Mouse (Mus musculus) embryonic facial prominence, embryonic 10.5 days (tissue): Measurements from ENCODE around the gene Gfod1. TPM values are rescaled to one million over a fixed set of nuclear protein-coding genes. Genes with fewer than 3 reads are reported as not detected.

ENCODE experiments used
- DNase-seq: peaks from one replicate; pipeline ENCODE4 v3.0.0-alpha.2; 2017; ENCODE audit warnings: low spot score
- H3K27ac ChIP-seq: fragments of 300-500 bp; sonication (generic); replicated peaks from 2 replicates; pipeline ENCODE4 v1.5.1; 2016; ENCODE audit warnings: mild to moderate bottlenecking
- H3K27me3 ChIP-seq: fragments of 300-500 bp; sonication (generic); replicated peaks from 2 replicates; pipeline ENCODE4 v1.6.1; 2016; ENCODE audit warnings: low read depth, mild to moderate bottlenecking; ENCODE audit not compliant: poor library complexity, severe bottlenecking
- H3K36me3 ChIP-seq: fragments of 300-500 bp; sonication (generic); replicated peaks from 2 replicates; pipeline ENCODE4 v1.6.1; 2016; ENCODE audit warnings: mild to moderate bottlenecking, moderate library complexity
- H3K4me1 ChIP-seq: fragments of 300-500 bp; sonication (generic); 2 replicates; pipeline ENCODE4 v1.6.1; 2016
- H3K4me3 ChIP-seq: fragments of 300-500 bp; sonication (generic); 2 replicates; pipeline ENCODE4 v1.5.1; 2016; ENCODE audit warnings: mild to moderate bottlenecking, moderate library complexity
- H3K9me3 ChIP-seq: fragments of 300-500 bp; sonication (generic); 2 replicates; pipeline ENCODE4 v1.6.1; 2016; ENCODE audit warnings: mild to moderate bottlenecking
- WGBS: fragments of 180-500 bp; shearing (Covaris S2); methylation state at CpG from one replicate; pipeline ENCODE4 v1.1.7; 2016; 5-methylcytosine and 5-hydroxymethylcytosine counted together
- polyA plus RNA-seq: library from polyadenylated mRNA; unstranded; fragments of >200 nt; fragmentation: Nextera tagmentation; extraction: Ambion mirVana; gene quantifications from 2 replicates; pipeline ENCODE4 v1.2.1, GENCODE M21; 2016

Gfod1 gene
- polyA plus RNA-seq, 1 experiment from 2014 or later, result 0.40 TPM

DNA sequence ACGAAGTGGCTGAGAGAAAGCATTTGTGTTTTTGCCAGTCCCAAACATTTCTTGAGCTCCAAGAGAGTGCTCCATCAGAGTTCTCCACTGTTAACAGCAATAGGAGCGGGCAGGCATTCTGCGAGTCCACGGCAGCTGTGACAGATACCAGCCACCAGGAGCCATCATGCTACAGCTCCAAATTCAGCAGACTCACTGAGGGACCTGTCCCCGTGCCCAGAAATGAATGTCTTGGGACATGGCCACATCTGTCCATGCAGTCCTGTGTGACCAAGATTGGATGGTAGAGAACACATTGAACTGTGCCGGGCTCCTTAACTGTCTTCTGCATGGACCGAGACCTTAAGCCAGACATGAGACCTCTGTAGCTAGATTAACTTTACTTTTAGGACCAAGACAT is 100.7 kb downstream of the Gfod1 start:
- H3K27me3 ChIP-seq, result peaks cover 11% of the 10 kb centered on the region; the same call in 1 of the 2 replicates
- H3K4me1 ChIP-seq, result 0 out of 2 replicates have a peak, but pooled peaks cover 15% of the 10 kb centered on the region
- H3K27ac ChIP-seq, result no peak overlapping the region
- H3K9me3 ChIP-seq, result no peaks in the 10 kb centered on the region
- H3K36me3 ChIP-seq, result no peaks in the 10 kb centered on the region
- no peak for DNase-seq
- no peak overlapping the region for H3K4me3 ChIP-seq
- 83% methylated on average over 7 of the region's 7 CpGs for WGBS

DNA sequence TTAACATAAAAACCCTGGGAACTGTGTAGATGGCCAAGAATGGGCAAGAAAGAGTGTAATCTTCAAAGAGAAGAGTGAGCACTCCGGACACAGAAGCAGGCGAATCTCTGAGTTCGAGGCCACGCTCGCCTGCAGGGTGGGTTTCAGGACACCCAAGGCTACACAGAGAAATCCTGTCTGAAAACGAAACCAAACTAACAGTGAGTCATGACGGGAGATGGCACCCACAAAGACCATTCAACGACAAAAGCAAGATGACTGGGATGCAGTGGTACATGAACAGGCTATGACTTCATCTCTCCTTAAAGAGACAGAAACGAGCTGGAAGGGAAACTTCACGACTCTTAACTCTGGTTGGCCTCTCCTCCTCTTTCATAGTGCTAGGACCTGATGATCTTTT is 101.6 kb downstream of the Gfod1 start:
- 0 out of 2 replicates have a peak, but pooled peaks cover 15% of the 10 kb centered on the region for H3K4me1 ChIP-seq
- no peaks in the 10 kb centered on the region for H3K36me3 ChIP-seq
- no peaks in the 10 kb centered on the region for H3K9me3 ChIP-seq
- H3K27ac ChIP-seq, result no peak overlapping the region
- peaks cover 11% of the 10 kb centered on the region; the same call in 1 of the 2 replicates for H3K27me3 ChIP-seq
- no peak overlapping the region for H3K4me3 ChIP-seq
- 90% methylated on average over 10 of the region's 10 CpGs for WGBS
- DNase-seq, result no peak

DNA sequence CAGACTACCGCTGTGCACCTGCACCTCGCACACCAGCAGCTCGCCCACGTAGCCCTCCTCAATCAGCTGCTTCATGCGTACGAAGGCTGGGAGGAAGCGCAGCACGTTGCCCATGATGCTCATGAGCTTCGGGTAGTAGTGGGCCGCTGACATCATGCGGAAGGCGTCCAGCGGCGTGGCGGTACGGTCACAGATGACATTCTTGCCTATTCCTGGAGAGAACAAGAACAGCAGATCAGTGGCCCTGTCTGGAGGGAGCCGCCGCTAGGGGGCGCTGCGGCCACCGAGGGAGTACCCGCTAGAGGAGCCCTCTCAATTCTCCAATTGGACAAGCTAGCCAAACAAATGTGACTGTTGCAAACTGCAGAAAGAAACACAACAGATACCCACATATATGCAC is 102.9 kb downstream of the Gfod1 start:
- peaks cover 11% of the 10 kb centered on the region; the same call in 1 of the 2 replicates for H3K27me3 ChIP-seq
- peak; percentile 73 for DNase-seq
- 39% methylated on average over 22 of the region's 22 CpGs for WGBS
- H3K9me3 ChIP-seq, result no peaks in the 10 kb centered on the region
- no peaks in the 10 kb centered on the region for H3K36me3 ChIP-seq
- no peak overlapping the region for H3K27ac ChIP-seq
- 0 out of 2 replicates have a peak, but pooled peaks cover 15% of the 10 kb centered on the region for H3K4me1 ChIP-seq
- H3K4me3 ChIP-seq, result no peak overlapping the region

DNA sequence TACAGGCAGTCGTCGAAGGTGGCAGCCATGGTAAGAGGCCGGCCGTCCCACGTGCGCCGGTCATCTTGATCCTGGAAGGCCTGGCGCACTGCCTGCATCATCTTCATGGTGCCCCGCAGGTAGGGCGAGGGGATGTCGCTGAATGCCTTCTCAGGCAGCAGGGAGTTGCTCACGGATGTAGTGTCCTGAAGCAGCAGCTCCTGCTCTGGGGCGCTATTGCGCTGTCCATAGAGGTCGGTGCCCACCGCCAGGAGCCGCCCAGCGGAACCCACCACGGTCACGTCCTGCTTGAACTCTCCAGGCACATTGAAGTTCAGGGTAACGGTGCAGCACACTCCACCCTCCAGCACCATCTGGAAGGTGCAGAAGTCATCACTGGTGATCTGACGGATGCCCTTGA is 103.5 kb downstream of the Gfod1 start:
- 71% methylated on average over 22 of the region's 22 CpGs for WGBS
- Histone ChIP-seq H3K36me3 (no peaks in the 10 kb centered on the region), H3K4me3 (no peak overlapping the region), H3K9me3 (no peaks in the 10 kb centered on the region), H3K4me1 (0 out of 2 replicates have a peak, but pooled peaks cover 15% of the 10 kb centered on the region), H3K27me3 (peaks cover 11% of the 10 kb centered on the region; the same call in 1 of the 2 replicates), H3K27ac (no peak overlapping the region)
- DNase-seq, result no peak

DNA sequence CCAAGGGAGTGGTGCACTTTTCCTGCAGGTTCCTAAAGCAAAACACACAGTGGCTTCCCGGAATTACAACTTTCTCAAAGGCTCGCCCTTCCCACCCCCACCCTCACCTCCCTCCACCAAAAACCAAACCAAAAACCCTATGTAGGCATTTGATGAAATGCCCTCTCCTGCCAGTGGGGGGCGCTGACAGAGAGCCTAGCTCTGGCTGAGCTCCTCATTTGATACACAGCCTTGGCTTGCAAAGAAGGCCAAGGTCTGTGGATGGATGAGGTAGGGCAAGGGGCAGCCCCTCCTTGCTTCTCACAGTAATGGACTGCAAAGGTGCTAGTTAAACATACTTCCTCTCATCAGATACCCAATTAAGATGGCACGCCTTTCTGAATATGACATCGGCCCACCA is 104.2 kb downstream of the Gfod1 start:
- no peaks in the 10 kb centered on the region for H3K36me3 ChIP-seq
- H3K27ac ChIP-seq, result no peak overlapping the region
- H3K4me3 ChIP-seq, result no peak overlapping the region
- WGBS, result 69% methylated on average over 5 of the region's 5 CpGs
- 0 out of 2 replicates have a peak, but pooled peaks cover 15% of the 10 kb centered on the region for H3K4me1 ChIP-seq
- H3K27me3 ChIP-seq, result peaks cover 11% of the 10 kb centered on the region; the same call in 1 of the 2 replicates
- DNase-seq, result no peak
- no peaks in the 10 kb centered on the region for H3K9me3 ChIP-seq

DNA sequence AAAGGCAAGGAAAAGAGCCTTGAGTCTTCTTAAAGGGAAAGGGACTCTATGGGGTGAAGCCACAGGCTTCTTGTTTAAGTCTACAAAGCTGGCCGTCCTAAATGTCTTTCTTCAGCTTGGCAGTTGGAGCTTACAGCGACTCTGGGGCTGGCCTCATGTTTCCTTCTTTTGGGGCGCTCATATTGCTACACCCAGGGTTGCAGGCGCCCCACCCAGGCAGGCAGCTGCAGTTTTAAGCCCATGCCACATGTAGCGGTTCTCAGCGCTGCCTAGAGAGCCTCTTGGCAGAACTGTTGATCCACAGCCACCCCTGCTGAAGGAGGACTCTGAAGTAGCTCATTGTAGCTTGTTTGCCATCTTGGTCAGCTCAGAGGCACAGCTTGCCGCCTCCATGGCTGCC is 104.7 kb downstream of the Gfod1 start:
- Histone ChIP-seq H3K9me3 (no peaks in the 10 kb centered on the region), H3K4me1 (0 out of 2 replicates have a peak, but pooled peaks cover 15% of the 10 kb centered on the region), H3K27me3 (peaks cover 11% of the 10 kb centered on the region; the same call in 1 of the 2 replicates), H3K27ac (no peak overlapping the region), H3K4me3 (no peak overlapping the region), H3K36me3 (no peaks in the 10 kb centered on the region)
- no peak for DNase-seq
- WGBS, result 90% methylated on average over 7 of the region's 7 CpGs

DNA sequence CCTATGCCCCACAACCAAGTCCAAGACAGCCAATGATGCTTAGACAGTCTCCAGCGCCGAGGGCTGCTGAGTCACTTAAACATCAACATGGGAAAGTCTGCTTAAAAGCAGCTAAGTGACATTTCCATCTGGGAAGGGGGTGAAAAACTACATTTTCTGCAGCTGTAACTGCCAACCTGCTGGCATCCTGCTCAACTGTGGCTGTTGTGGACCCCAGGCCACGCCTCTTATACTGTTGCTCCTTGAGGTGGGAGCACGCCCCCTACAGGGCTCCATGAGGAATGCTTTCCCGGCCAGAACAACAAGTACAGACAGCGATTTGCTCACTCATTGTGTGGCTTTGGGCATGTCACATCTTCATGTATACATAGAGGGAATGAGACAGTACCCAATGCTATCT is 106.8 kb downstream of the Gfod1 start:
- H3K4me1 ChIP-seq, result peaks cover 14% of the 10 kb centered on the region
- H3K36me3 ChIP-seq, result no peaks in the 10 kb centered on the region
- WGBS, result 61% methylated on average over 6 of the region's 6 CpGs
- DNase-seq, result no peak
- no peaks in the 10 kb centered on the region for H3K9me3 ChIP-seq
- no peak overlapping the region for H3K27ac ChIP-seq
- H3K27me3 ChIP-seq, result peaks cover 11% of the 10 kb centered on the region; the same call in 1 of the 2 replicates
- H3K4me3 ChIP-seq, result no peak overlapping the region

DNA sequence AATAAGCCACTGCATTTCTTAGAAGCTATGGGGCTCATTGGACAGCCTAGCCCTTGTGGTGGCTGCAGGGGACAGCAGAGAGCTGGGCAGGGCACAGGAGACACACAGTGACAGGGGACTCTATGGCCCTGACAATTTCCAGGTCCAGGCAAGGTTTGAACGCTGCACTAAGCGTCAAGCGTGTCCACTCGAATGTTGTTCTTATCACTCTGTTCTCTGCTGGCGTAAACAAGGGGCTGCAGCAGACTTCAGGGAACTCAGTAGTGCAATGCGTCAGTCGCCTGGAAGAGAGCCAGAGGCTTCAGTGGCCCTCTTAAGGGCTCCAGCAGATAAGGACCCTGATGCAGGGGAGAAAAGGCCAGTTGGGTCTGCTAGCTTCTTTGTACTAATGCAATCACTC is 108.0 kb downstream of the Gfod1 start:
- H3K4me3 ChIP-seq, result no peak overlapping the region
- H3K36me3 ChIP-seq, result no peaks in the 10 kb centered on the region
- WGBS, result 80% methylated on average over 7 of the region's 7 CpGs
- no peak for DNase-seq
- peaks cover 24% of the 10 kb centered on the region for H3K4me1 ChIP-seq
- H3K27me3 ChIP-seq, result peaks cover 11% of the 10 kb centered on the region; the same call in 1 of the 2 replicates
- H3K9me3 ChIP-seq, result no peaks in the 10 kb centered on the region
- no peak overlapping the region for H3K27ac ChIP-seq

DNA sequence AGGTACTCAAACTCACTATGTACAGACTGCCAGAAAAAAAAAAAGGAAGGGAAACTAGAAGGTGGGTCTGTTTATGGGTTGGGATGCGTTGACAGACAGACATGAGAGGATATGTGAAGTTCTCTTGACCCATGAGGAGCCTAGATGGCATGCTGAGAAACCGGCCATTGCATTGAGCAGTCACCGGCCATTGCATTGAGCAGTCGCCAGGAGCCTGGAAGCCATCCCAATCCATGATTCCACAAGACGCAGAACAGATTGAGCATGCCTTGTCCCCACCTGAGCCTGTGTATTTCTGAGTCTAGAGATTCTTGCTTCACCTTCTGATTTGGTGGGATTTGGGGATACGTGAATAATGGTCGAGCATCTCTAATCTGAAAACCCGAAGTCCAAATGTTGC is 110.0 kb downstream of the Gfod1 start:
- no peak overlapping the region for H3K27ac ChIP-seq
- H3K4me1 ChIP-seq, result peaks cover 16% of the 10 kb centered on the region
- 92% methylated on average over 8 of the region's 8 CpGs for WGBS
- no peaks in the 10 kb centered on the region for H3K36me3 ChIP-seq
- H3K27me3 ChIP-seq, result no peaks in the 10 kb centered on the region
- no peak overlapping the region for H3K4me3 ChIP-seq
- DNase-seq, result no peak
- no peaks in the 10 kb centered on the region for H3K9me3 ChIP-seq

DNA sequence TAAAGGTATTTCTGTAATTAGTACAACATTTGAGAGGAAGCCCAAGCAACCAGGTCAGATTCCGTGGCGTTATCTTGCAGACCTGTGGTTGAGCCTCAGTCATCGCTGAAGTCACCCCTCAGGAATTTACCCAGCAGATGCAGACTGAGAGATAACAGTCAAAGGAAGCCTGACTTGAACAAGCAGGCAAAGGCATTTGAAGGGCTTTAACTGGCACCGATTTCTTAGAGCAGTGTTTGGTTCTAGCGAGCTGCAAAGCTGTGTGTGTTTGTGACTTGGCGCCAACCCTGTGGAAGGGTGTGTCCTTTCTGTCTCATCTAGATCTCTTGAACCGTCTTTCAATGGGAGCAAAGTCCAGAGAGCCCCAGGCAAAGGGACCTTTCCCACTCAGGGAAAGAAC is 110.7 kb downstream of the Gfod1 start:
- Histone ChIP-seq H3K9me3 (no peaks in the 10 kb centered on the region), H3K36me3 (no peaks in the 10 kb centered on the region), H3K4me3 (no peak overlapping the region), H3K27me3 (no peaks in the 10 kb centered on the region), H3K27ac (no peak overlapping the region), H3K4me1 (peaks cover 16% of the 10 kb centered on the region)
- DNase-seq, result no peak
- WGBS, result 62% methylated on average over 7 of the region's 7 CpGs

DNA sequence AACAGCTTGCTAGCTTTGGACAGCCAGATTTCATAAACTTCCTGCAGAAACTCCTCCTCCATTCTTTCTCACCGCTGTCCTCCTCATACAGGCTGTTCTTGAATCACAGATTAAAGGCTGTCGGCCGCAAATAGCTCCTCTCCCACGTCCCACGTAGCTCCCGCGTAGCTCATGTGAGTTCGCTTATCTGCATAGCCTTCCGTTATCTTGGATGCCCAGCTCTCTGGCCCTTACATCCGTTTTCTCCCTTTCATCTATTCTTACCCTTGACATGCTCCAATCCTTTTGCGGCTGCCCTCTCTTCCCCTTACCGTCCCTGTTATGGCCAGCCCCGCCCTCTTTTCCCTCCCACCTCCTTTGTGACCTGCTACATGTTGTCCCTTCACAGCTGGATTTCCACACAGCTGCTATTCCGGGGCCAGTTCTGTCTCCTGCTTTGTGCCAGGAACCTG is 112.2 kb downstream of the Gfod1 start:
- no peaks in the 10 kb centered on the region for H3K27me3 ChIP-seq
- no peak overlapping the region for H3K27ac ChIP-seq
- peak overlapping the region; percentile 12; the same call in 1 of the 2 replicates for H3K4me3 ChIP-seq
- 24% methylated on average over 14 of the region's 14 CpGs for WGBS
- H3K36me3 ChIP-seq, result no peaks in the 10 kb centered on the region
- H3K4me1 ChIP-seq, result peaks cover 19% of the 10 kb centered on the region
- H3K9me3 ChIP-seq, result no peaks in the 10 kb centered on the region
- DNase-seq, result peak; percentile 32

DNA sequence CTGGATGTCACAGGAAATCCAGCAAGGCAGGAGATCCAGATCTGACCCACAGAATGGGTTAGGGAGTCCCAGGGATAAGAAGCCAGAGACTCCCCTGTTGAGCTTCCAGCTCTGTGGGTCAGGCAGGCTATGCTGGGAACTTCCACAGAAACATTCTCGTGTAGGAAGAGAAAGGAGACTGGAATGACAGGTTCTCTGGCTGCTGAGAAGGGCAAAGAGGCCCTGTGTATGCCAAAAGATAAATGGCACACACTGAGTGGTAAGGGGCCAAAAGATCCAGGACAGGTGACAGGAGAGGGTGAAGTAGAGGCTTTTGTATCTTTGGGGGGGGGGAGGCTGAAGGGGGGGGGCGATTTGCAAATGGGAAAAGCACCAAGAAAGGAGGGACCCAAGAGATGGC is 112.7 kb downstream of the Gfod1 start:
- Histone ChIP-seq H3K36me3 (no peaks in the 10 kb centered on the region), H3K4me1 (peaks cover 19% of the 10 kb centered on the region), H3K27me3 (no peaks in the 10 kb centered on the region), H3K9me3 (no peaks in the 10 kb centered on the region), H3K27ac (no peak overlapping the region), H3K4me3 (no peak overlapping the region)
- 29% methylated on average over 2 of the region's 2 CpGs for WGBS
- DNase-seq, result no peak

DNA sequence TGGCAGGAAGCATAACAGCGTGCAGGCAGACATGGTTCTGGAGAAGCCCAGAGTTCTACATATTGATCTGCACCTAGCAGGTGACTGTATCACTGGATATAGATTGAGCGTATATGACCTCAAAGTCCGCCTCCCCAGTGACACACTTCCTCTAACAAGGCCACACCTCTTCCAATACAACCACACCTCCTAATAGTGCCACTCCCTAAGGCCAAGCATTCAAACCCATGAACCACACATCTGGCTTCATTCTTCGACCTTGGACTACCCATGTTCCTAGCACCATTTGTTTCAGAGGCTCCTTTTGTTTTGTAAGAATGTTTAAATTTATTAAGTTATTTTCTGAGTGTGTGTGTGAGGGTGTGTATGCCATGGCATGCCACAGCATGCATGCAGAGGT is 116.2 kb downstream of the Gfod1 start:
- 91% methylated on average over 4 of the region's 4 CpGs for WGBS
- H3K4me3 ChIP-seq, result no peak overlapping the region
- no peaks in the 10 kb centered on the region for H3K36me3 ChIP-seq
- DNase-seq, result no peak
- H3K4me1 ChIP-seq, result peaks cover 34% of the 10 kb centered on the region
- H3K27ac ChIP-seq, result no peak overlapping the region
- no peaks in the 10 kb centered on the region for H3K27me3 ChIP-seq
- no peaks in the 10 kb centered on the region for H3K9me3 ChIP-seq
